Mouse (Mus musculus) forebrain, embryonic 16.5 days (tissue): ENCODE measurements at regions not wholly inside any gene's neighbourhood (a gene's known extent, or its start where the extent isn't known, plus 50 kb on each side); places are given as distances from the start of the nearest gene placed in this dataset.

ENCODE experiments used
- ATAC-seq: fragments of 200-750 bp; cut with Nextera tagmentation; 2 replicates; pipeline ENCODE4 v1.8.0; 2017; ENCODE audit warnings: mild to moderate bottlenecking, moderate library complexity
- H3K27ac ChIP-seq: fragments of 300-500 bp; sonication (generic); 2 replicates; pipeline ENCODE4 v1.5.1; 2014; ENCODE audit warnings: low read length, control low read depth
- H3K27me3 ChIP-seq: fragments of 300-500 bp; sonication (generic); replicated peaks from 2 replicates; pipeline ENCODE4 v1.6.1; 2014; ENCODE audit warnings: low read length; ENCODE audit not compliant: control insufficient read depth, insufficient read depth
- H3K36me3 ChIP-seq: fragments of 300-500 bp; sonication (generic); 2 replicates; pipeline ENCODE4 v1.6.1; 2014; ENCODE audit not compliant: control insufficient read depth, insufficient read depth
- H3K4me1 ChIP-seq: fragments of 300-500 bp; sonication (generic); replicated peaks from 2 replicates; pipeline ENCODE4 v1.6.1; 2014; ENCODE audit warnings: low read length; ENCODE audit not compliant: control insufficient read depth, insufficient read depth
- H3K4me2 ChIP-seq: fragments of 300-500 bp; sonication (generic); 2 replicates; pipeline ENCODE4 v1.6.1; 2014; ENCODE audit warnings: mild to moderate bottlenecking, low read length, control low read depth
- H3K4me3 ChIP-seq: fragments of 300-500 bp; sonication (generic); replicated peaks from 2 replicates; pipeline ENCODE4 v1.5.1; 2014; ENCODE audit warnings: mild to moderate bottlenecking, low read length, control low read depth
- H3K9ac ChIP-seq: fragments of 300-500 bp; sonication (generic); replicated peaks from 2 replicates; pipeline ENCODE4 v1.6.1; 2014; ENCODE audit warnings: low read depth, low read length, control low read depth
- H3K9me3 ChIP-seq: fragments of 300-500 bp; sonication (generic); 2 replicates; pipeline ENCODE4 v1.6.1; 2016; ENCODE audit warnings: low read length; ENCODE audit not compliant: control insufficient read depth
- WGBS: fragments of 180-500 bp; shearing (Covaris S2); extraction: QIAGEN DNeasy Blood & Tissue Kit; methylation state at CpG from one replicate; pipeline ENCODE4 v1.1.7; 2014; 5-methylcytosine and 5-hydroxymethylcytosine counted together

- no peak for ATAC-seq
- Histone ChIP-seq H3K9ac (no peak overlapping the region), H3K27ac (no peak overlapping the region), H3K4me3 (no peak overlapping the region), H3K36me3 (no peaks in the 10 kb centered on the region), H3K27me3 (no peaks in the 10 kb centered on the region), H3K4me2 (no peak overlapping the region), H3K9me3 (no peaks in the 10 kb centered on the region), H3K4me1 (peaks cover 29% of the 10 kb centered on the region)
- WGBS: 83% methylated on average over 8 of the region's 8 CpGs
Measured at GRCm38 (mm10) chr5:112037080-112037479, 215.2 kb downstream of the Cryba4 start.

GRCm38 (mm10) chr5:112039645-112040372 lies 212.5 kb downstream of the Cryba4 start:
- no peaks in the 10 kb centered on the region for H3K9me3 ChIP-seq
- peak overlapping the region; percentile 87 for H3K27ac ChIP-seq
- no peak overlapping the region for H3K4me3 ChIP-seq
- peaks cover 37% of the 10 kb centered on the region for H3K4me1 ChIP-seq
- H3K27me3 ChIP-seq: no peaks in the 10 kb centered on the region
- no peak overlapping the region for H3K4me2 ChIP-seq
- WGBS: 44% methylated on average over 10 of the region's 10 CpGs
- H3K36me3 ChIP-seq: no peaks in the 10 kb centered on the region
- H3K9ac ChIP-seq: no peak overlapping the region
- no peak for ATAC-seq

- H3K27ac ChIP-seq: peak overlapping the region; percentile 87
Measured at GRCm38 (mm10) chr5:112040678-112041077, 211.6 kb downstream of the Cryba4 start.

GRCm38 (mm10) chr5:112041285-112041684 lies 211.0 kb downstream of the Cryba4 start:
- ATAC-seq: peak; percentile 91
- Histone ChIP-seq H3K9me3 (no peaks in the 10 kb centered on the region), H3K27me3 (no peaks in the 10 kb centered on the region), H3K27ac (peak overlapping the region; percentile 87), H3K4me3 (no peak overlapping the region), H3K4me1 (peaks cover 37% of the 10 kb centered on the region), H3K9ac (no peak overlapping the region), H3K4me2 (0 out of 2 replicates have a peak overlapping the region, but pooled peaks have one; percentile 12), H3K36me3 (no peaks in the 10 kb centered on the region)
- 3% methylated on average over 4 of the region's 4 CpGs for WGBS

More at GRCm38 (mm10) chr5:112040678-112041077, 211.6 kb downstream of the Cryba4 start:
- Histone ChIP-seq H3K4me3 (no peak overlapping the region), H3K36me3 (no peaks in the 10 kb centered on the region), H3K9me3 (no peaks in the 10 kb centered on the region), H3K27me3 (no peaks in the 10 kb centered on the region), H3K4me1 (peaks cover 37% of the 10 kb centered on the region), H3K9ac (no peak overlapping the region), H3K4me2 (no peak overlapping the region)
- ATAC-seq: no peak; the same call in 1 of the 2 replicates
- WGBS: 22% methylated on average over 1 of the region's 1 CpGs

- ATAC-seq: no peak
- WGBS: 62% methylated on average over 11 of the region's 11 CpGs
- Histone ChIP-seq H3K9me3 (no peaks in the 10 kb centered on the region), H3K4me2 (no peak overlapping the region), H3K36me3 (no peaks in the 10 kb centered on the region), H3K27ac (peak overlapping the region; percentile 87), H3K4me3 (no peak overlapping the region), H3K4me1 (peaks cover 37% of the 10 kb centered on the region), H3K9ac (0 out of 2 replicates have a peak overlapping the region, but pooled peaks have one; percentile 27), H3K27me3 (no peaks in the 10 kb centered on the region)
Measured at GRCm38 (mm10) chr5:112042236-112042635, 210.1 kb downstream of the Cryba4 start.

- Histone ChIP-seq H3K9ac (peak overlapping the region; percentile 0; the same call in 1 of the 2 replicates), H3K4me1 (peaks cover 36% of the 10 kb centered on the region), H3K4me3 (no peak overlapping the region), H3K27ac (peak overlapping the region; percentile 76), H3K4me2 (peak overlapping the region; percentile 18), H3K27me3 (no peaks in the 10 kb centered on the region), H3K9me3 (no peaks in the 10 kb centered on the region), H3K36me3 (no peaks in the 10 kb centered on the region)
- 9% methylated on average over 16 of the region's 16 CpGs for WGBS
- ATAC-seq: peak; percentile 88
Measured at GRCm38 (mm10) chr5:112050046-112050782, 202.1 kb downstream of the Cryba4 start.

- no peaks in the 10 kb centered on the region for H3K9me3 ChIP-seq
- no peak overlapping the region for H3K9ac ChIP-seq
- peak; percentile 62 for ATAC-seq
- 16% methylated on average over 5 of the region's 5 CpGs for WGBS
- peaks cover 36% of the 10 kb centered on the region for H3K4me1 ChIP-seq
- H3K27ac ChIP-seq: peak overlapping the region; percentile 76
- H3K36me3 ChIP-seq: no peaks in the 10 kb centered on the region
- no peaks in the 10 kb centered on the region for H3K27me3 ChIP-seq
- H3K4me2 ChIP-seq: peak overlapping the region; percentile 18; the same call in 1 of the 2 replicates
- H3K4me3 ChIP-seq: no peak overlapping the region
Measured at GRCm38 (mm10) chr5:112050906-112051305, 201.4 kb downstream of the Cryba4 start.

- no peak overlapping the region for H3K4me2 ChIP-seq
- H3K4me1 ChIP-seq: peaks cover 36% of the 10 kb centered on the region
- no peaks in the 10 kb centered on the region for H3K9me3 ChIP-seq
- no peak for ATAC-seq
- 57% methylated on average over 10 of the region's 10 CpGs for WGBS
- H3K27me3 ChIP-seq: no peaks in the 10 kb centered on the region
- H3K27ac ChIP-seq: no peak overlapping the region
- H3K4me3 ChIP-seq: no peak overlapping the region
- no peak overlapping the region for H3K9ac ChIP-seq
- H3K36me3 ChIP-seq: no peaks in the 10 kb centered on the region
Measured at GRCm38 (mm10) chr5:112051786-112052185, 200.5 kb downstream of the Cryba4 start.

GRCm38 (mm10) chr5:112053600-112054155 lies 198.6 kb downstream of the Cryba4 start:
- no peak overlapping the region for H3K9ac ChIP-seq
- H3K27ac ChIP-seq: no peak overlapping the region
- no peak for ATAC-seq
- peaks cover 36% of the 10 kb centered on the region for H3K4me1 ChIP-seq
- 85% methylated on average over 5 of the region's 5 CpGs for WGBS
- no peaks in the 10 kb centered on the region for H3K27me3 ChIP-seq
- no peak overlapping the region for H3K4me2 ChIP-seq
- H3K9me3 ChIP-seq: no peaks in the 10 kb centered on the region
- H3K36me3 ChIP-seq: no peaks in the 10 kb centered on the region
- H3K4me3 ChIP-seq: no peak overlapping the region
